Mouse (Mus musculus): ENCODE measurements around the gene Ets2. TPM values are rescaled to one million over a fixed set of nuclear protein-coding genes. Genes with fewer than 3 reads are reported as not detected.
A peak's percentile ranks its signal among the peaks of the same experiment; 100 is the strongest.

Gene Ets2
- total RNA-seq, 2 experiments from 2014 or later: 75.1 to 83.8 TPM

- DNase-seq (ENCODE audit: low spot score in 2 of 2): no peak
Observed at GRCm38 (mm10) chr16:95728453-95729435, 26.9 kb downstream of the Ets2 start.

DNA sequence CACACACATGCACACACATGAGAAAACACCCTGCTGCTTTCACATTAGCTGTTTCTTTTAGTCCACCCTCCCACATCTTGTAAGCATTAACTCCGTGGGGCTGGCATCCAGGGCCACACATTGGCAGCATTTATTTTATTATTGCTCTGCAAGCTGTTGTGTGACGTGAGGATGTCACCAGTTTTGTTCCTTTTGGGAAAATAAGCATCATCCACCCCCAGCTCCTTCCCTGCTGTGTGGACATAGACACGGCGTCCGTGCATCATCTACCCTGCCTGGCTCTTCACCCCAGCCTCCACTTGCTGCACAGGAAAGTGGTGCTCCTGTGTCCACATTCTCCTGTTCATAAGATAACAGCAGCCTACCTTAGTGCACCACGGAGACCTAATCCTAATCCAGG lies 27.9 kb downstream of the Ets2 start:
- DNase-seq (ENCODE audit: low spot score in 2 of 2): peak; percentile 39 to 54

DNA sequence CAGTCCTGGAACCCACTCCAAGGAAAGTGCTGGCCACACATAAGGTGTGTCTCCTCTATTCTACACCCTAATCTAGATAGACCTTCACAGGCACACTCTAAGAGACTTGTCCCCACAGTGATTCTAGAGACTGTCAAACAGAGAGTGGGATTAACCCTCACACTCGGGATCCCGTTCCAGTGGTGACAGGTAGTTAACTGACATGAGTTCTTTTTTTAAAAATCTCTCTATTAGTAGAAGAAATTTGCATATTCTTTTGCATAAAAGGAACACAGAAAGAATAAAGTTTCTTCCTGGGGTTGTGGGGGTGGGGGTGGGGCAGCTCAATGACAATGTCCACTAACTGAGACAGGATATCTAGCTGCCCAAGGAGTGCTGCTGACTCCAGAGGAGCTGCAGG lies 32.9 kb downstream of the Ets2 start:
- no peak for DNase-seq (ENCODE audit: low spot score in 2 of 2)

- DNase-seq (ENCODE audit: low spot score in 2 of 2): no peak
Observed at GRCm38 (mm10) chr16:95736059-95736458, 34.2 kb downstream of the Ets2 start.

- DNase-seq (ENCODE audit: low spot score in 2 of 2): no peak
Observed at GRCm38 (mm10) chr16:95736470-95736869, 34.6 kb downstream of the Ets2 start.

- peak; percentile 69 to 82 for DNase-seq (ENCODE audit: low spot score in 2 of 2)
Observed at GRCm38 (mm10) chr16:95739522-95739921, 37.6 kb downstream of the Ets2 start.

DNA sequence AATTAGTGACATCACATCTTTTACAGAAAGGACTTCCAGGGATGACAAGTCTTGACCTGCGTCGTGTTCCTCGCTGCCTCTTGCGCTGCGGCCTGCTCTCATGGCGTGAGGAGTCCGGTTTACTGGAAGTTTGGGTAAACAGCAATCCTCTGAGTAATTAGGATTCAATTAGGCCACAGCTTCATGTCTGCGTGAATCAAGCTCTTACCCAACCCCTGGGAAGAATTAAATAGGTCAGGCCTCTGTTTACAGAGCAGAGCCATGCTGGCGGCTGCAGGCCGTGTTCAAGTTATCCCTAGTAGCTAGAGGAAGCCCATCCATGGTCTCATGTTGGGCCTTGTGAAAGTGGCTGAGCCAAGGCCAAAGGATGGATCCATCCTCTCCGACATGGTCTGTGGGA lies 39.5 kb downstream of the Ets2 start:
- DNase-seq (ENCODE audit: low spot score in 2 of 2): no peak

GRCm38 (mm10) chr16:95741915-95742739 lies 40.3 kb downstream of the Ets2 start:
- no peak for DNase-seq (ENCODE audit: low spot score in 2 of 2)

DNA sequence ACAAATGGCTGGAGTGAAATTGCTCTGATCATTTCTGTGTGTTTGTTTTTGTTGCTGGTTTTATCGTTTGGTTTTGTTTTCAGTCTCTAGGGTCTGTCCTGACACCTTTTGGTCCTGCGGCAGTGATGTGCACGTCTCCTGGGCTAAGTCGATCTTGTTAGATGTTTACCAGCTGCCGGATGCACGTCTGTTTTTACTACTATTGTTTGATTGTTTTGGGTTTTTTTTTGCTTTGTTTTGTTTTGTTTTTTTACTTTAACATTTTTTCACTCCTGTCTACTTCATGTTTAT lies 40.8 kb downstream of the Ets2 start:
- DNase-seq (ENCODE audit: low spot score in 2 of 2): no peak

- DNase-seq (ENCODE audit: low spot score in 2 of 2): no peak
Observed at GRCm38 (mm10) chr16:95743104-95743503, 41.2 kb downstream of the Ets2 start.

DNA sequence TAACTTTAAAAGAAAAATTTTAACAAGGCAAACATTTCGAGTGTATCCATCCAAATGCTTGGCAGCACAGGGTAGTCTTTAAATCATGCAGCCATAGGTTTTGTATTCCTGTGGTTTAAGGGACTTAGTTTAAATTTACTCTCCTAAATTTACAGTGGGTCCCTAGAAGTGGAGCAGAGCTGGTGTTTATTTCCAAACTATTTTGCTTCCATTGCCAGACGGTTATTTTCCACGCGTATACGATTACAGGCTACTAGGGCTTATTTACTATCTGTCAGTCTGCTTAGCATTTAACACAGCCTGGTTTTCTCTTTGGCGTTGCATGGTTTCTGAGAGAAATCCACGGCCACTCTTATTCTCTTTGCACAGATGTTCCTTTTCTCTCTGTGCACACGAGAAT lies 42.9 kb downstream of the Ets2 start:
- no peak for DNase-seq (ENCODE audit: low spot score in 2 of 2)

GRCm38 (mm10) chr16:95745685-95746084 lies 43.8 kb downstream of the Ets2 start:
- no peak for DNase-seq (ENCODE audit: low spot score in 2 of 2)

DNA sequence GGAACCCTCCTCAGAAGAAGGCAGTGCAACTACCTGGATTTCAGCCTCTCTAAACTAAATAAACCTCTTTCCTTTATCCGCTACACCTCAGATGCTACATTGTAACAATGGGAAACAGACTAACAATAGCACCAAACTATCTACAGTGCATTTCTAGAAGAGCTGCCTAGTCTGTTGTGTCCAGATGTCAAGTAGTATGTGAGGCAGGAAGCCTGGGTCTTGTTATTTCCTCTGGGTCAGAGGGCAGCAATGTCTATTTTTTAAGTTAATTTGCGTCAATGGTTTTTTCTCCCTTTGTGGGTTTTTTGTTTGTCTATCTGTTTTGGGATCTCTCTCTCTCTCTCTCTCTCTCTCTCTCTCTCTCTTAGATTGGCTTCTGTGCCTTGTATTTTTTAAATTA lies 44.7 kb downstream of the Ets2 start:
- no peak for DNase-seq (ENCODE audit: low spot score in 2 of 2)

- no peak for DNase-seq (ENCODE audit: low spot score in 2 of 2)
Observed at GRCm38 (mm10) chr16:95749291-95750103, 47.6 kb downstream of the Ets2 start.

DNA sequence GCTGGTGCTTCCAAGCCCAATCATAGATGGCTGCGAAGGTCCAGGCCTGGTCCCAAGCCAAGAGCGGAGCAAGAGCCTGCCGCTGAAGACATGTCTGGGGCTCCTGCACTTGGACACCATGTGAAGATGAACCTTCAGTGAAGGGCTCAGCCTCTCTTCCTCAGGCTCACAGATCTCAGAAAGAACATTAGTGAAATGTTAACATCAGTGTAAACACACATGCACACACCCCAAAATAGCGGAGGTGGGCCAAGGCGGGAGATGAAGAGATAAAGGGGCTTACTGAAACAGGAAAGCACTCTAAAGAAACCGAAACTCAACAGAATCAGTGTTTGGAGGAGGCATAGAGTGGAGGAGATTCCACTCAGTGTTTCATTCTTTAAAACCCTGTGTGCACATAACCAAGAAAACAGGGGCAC lies 48.3 kb downstream of the Ets2 start:
- no peak for DNase-seq (ENCODE audit: low spot score in 2 of 2)

GRCm38 (mm10) chr16:95752502-95752901 lies 50.6 kb downstream of the Ets2 start:
- DNase-seq (ENCODE audit: low spot score in 2 of 2): no peak

- no peak for DNase-seq (ENCODE audit: low spot score in 2 of 2)
Observed at GRCm38 (mm10) chr16:95753295-95753694, 51.4 kb downstream of the Ets2 start.

- DNase-seq (ENCODE audit: low spot score in 2 of 2): no peak
Observed at GRCm38 (mm10) chr16:95759151-95759987, 57.5 kb downstream of the Ets2 start.

- no peak for DNase-seq (ENCODE audit: low spot score in 2 of 2)
Observed at GRCm38 (mm10) chr16:95759988-95760391, 58.1 kb downstream of the Ets2 start.

GRCm38 (mm10) chr16:95761742-95762141 lies 59.9 kb downstream of the Ets2 start:
- no peak for DNase-seq (ENCODE audit: low spot score in 2 of 2)

Measured in layer of hippocampus, adult 18-20 months (tissue).